Mouse (Mus musculus) intestine, embryonic 14.5 days (tissue): ENCODE data around the gene Rbm4b. TPM values are rescaled to one million over a fixed set of nuclear protein-coding genes. Genes with fewer than 3 reads are reported as not detected.
"Not testable (repeated sequence)": the region's sequence is repeated elsewhere in the genome, so short reads cannot be mapped to it uniquely, and the experiment has no call there.

ENCODE experiments used
- ATAC-seq: fragments of 200-750 bp; cut with Nextera tagmentation; replicated peaks from 2 replicates; pipeline ENCODE4 v1.8.0; 2017; ENCODE audit warnings: low read depth, moderate number of reproducible peaks, moderate TSS enrichment, moderate library complexity; ENCODE audit not compliant: low FRiP score, low TSS enrichment
- DNase-seq: peaks from one replicate; pipeline ENCODE4 v3.0.0-alpha.2; 2018; ENCODE audit warnings: low spot score
- H3K27ac ChIP-seq: fragments of 300-500 bp; sonication (generic); 2 replicates; pipeline ENCODE4 v1.5.1; 2014; ENCODE audit warnings: low read depth, mild to moderate bottlenecking, control low read depth
- H3K27me3 ChIP-seq: fragments of 300-500 bp; sonication (generic); replicated peaks from 2 replicates; pipeline ENCODE4 v1.6.1; 2014; ENCODE audit warnings: low read length, control low read depth; ENCODE audit not compliant: control insufficient read depth, insufficient read depth
- H3K36me3 ChIP-seq: fragments of 300-500 bp; sonication (generic); 2 replicates; pipeline ENCODE4 v1.6.1; 2014; ENCODE audit warnings: low read length, control low read depth; ENCODE audit not compliant: control insufficient read depth, insufficient read depth
- H3K4me1 ChIP-seq: fragments of 300-500 bp; sonication (generic); replicated peaks from 2 replicates; pipeline ENCODE4 v1.6.1; 2014; ENCODE audit warnings: low read length, control low read depth, mixed read lengths; ENCODE audit not compliant: control insufficient read depth, insufficient read depth
- H3K4me2 ChIP-seq: fragments of 300-500 bp; sonication (generic); 2 replicates; pipeline ENCODE4 v1.6.1; 2014; ENCODE audit warnings: low read length
- H3K4me3 ChIP-seq: fragments of 300-500 bp; sonication (generic); 2 replicates; pipeline ENCODE4 v1.5.1; 2014; ENCODE audit warnings: low read depth, low read length, control low read depth, mixed read lengths
- H3K9ac ChIP-seq: fragments of 300-500 bp; sonication (generic); 2 replicates; pipeline ENCODE4 v1.6.1; 2014; ENCODE audit warnings: mild to moderate bottlenecking, low read length
- H3K9me3 ChIP-seq: fragments of 300-500 bp; sonication (generic); 2 replicates; pipeline ENCODE4 v1.6.1; 2016; ENCODE audit warnings: low read length, control low read depth; ENCODE audit not compliant: control insufficient read depth
- WGBS: fragments of 180-500 bp; shearing (Covaris S2); extraction: QIAGEN DNeasy Blood & Tissue Kit; methylation state at CpG from one replicate; pipeline ENCODE4 v1.1.7; 2014; 5-methylcytosine and 5-hydroxymethylcytosine counted together
- polyA plus RNA-seq: library from polyadenylated mRNA; unstranded; fragments of >200 nt; fragmentation: Nextera tagmentation; extraction: Ambion mirVana; gene quantifications from 2 replicates; pipeline ENCODE4 v1.2.1, GENCODE M21; 2014

Gene Rbm4b
- polyA plus RNA-seq, 1 experiment from 2014 or later: 55.0 TPM

DNA sequence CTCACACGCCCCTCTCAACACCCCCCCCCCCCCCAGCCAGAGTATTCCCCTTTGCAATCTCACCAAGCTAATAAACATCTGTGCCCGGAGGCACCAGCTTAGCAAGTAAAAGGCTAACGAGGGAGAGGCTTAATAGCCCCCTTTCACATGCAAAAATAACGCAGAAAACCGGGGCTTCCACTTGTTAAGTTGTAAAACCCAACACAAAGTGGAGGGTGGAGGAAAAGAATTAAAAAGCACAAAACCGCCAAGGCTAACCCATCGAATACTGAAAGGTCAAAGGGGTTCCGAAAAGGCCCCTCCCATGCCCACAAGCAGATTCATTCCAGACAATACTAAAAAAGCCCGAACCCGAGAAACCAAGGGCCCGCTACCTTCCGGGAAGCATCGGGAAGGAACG, 54.0 kb downstream of the Rbm4b start:
- Histone ChIP-seq H3K9ac (peak overlapping the region; percentile 82), H3K36me3 (no peaks in the 10 kb centered on the region), H3K4me2 (peak overlapping the region; percentile 95), H3K4me1 (peaks cover 14% of the 10 kb centered on the region; the same call in 1 of the 2 replicates), H3K4me3 (peak overlapping the region; percentile 97), H3K27me3 (no peaks in the 10 kb centered on the region), H3K27ac (0 out of 2 replicates have a peak overlapping the region, but pooled peaks have one; percentile 94), H3K9me3 (no peaks in the 10 kb centered on the region)
- WGBS: under 1% methylated on average over 14 of the region's 14 CpGs
- DNase-seq: no peak
- ATAC-seq: no peak

- peak overlapping the region; percentile 82 for H3K9ac ChIP-seq
- no peaks in the 10 kb centered on the region for H3K36me3 ChIP-seq
- DNase-seq: no peak
- peak overlapping the region; percentile 94 for H3K27ac ChIP-seq
- H3K27me3 ChIP-seq: no peaks in the 10 kb centered on the region
- WGBS: under 1% methylated on average over 17 of the region's 17 CpGs
- H3K4me2 ChIP-seq: peak overlapping the region; percentile 95
- no peaks in the 10 kb centered on the region for H3K9me3 ChIP-seq
- H3K4me3 ChIP-seq: peak overlapping the region; percentile 97
- peaks cover 14% of the 10 kb centered on the region; the same call in 1 of the 2 replicates for H3K4me1 ChIP-seq
- ATAC-seq: no peak
Measured at GRCm38 (mm10) chr19:4810746-4811062, 54.4 kb downstream of the Rbm4b start.

DNA sequence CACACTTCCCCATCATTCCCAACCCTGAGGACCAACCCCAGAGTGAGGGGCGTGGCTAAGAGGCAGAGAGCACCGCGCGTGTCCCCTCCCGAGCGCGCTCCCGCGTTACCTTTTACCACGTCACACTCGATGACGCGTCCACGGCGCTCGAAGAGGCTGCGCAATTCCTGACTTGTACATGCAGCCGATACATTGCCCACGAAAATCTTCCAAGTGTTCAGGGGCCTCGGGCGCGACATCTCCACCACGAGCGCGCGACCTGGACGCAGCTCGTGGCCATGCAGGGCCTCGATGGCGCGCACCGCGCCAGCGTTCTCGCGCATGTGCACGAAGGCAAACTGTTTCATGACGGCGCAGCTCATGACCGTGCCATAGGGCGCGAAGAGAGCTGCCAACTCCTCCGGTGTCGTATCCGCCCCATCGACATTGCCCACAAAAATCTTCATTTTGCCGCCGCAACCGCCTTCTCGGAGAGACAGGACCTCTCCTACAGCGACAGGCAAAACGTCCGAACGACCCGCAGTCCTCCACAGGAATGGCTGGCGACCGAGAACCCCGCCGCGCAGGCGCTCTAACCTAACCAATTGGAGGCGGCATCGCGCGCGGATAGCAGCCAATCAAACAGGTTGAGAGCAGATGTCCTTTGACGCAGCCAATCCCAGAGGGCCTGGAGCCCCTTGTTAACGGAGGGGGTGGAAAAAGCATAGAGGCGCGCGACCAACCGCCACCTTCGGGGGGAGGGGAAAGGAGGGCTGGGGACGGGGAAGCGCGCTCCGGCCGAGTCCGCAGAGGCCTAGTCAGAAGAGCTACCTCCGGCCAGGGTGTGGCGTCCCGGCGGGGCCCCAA, 55.0 kb downstream of the Rbm4b start, which contains the start of the genes Gm21992 and Rbm14:
Gm21992 (minus strand) TSS at position 550 of the 846 bp plus-strand sequence.
Rbm14 (minus strand) TSS at position 572 of the 846 bp plus-strand sequence.
- H3K27ac ChIP-seq: peak within 1 kb of the TSS; percentile 94
- peak within 1 kb of the TSS; percentile 95 for H3K4me2 ChIP-seq
- DNase-seq (peak; percentile 99), ATAC-seq (peak; percentile 99)
- peaks cover 14% of the 10 kb centered on the region; the same call in 1 of the 2 replicates for H3K4me1 ChIP-seq
- WGBS: under 1% methylated on average over 83 of the region's 83 CpGs
- no peaks in the 10 kb centered on the region for H3K36me3 ChIP-seq
- no peaks in the 10 kb centered on the region for H3K27me3 ChIP-seq
- no peaks in the 10 kb centered on the region for H3K9me3 ChIP-seq
- peak within 1 kb of the TSS; percentile 97 for H3K4me3 ChIP-seq
- peak within 1 kb of the TSS; percentile 82 for H3K9ac ChIP-seq

DNA sequence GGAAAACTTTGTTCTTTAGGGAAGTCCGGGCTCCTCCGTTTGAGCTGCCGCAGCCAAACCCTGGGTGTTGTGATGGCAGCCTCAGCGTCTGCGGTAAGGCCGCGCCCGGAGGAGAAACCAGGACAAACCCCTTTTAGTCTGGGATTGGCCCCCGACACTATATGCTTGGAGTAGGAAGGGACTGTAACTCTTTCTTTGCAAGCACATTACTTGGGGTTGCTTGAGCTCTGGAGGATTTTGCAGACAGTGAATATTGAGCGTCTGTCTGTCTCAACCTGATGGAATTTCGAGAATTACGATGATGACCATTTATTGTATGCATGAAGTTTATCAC, 55.6 kb downstream of the Rbm4b start:
- Histone ChIP-seq H3K4me2 (peak overlapping the region; percentile 64), H3K4me1 (peaks cover 14% of the 10 kb centered on the region; the same call in 1 of the 2 replicates), H3K27ac (peak overlapping the region; percentile 94), H3K4me3 (peak overlapping the region; percentile 97), H3K36me3 (no peaks in the 10 kb centered on the region), H3K27me3 (no peaks in the 10 kb centered on the region), H3K9me3 (no peaks in the 10 kb centered on the region), H3K9ac (peak overlapping the region; percentile 72)
- 3% methylated on average over 12 of the region's 12 CpGs for WGBS
- no peak for DNase-seq
- peak; percentile 61 for ATAC-seq

- H3K4me2 ChIP-seq: peak overlapping the region; percentile 64
- peak overlapping the region; percentile 94 for H3K27ac ChIP-seq
- H3K4me3 ChIP-seq: peak overlapping the region; percentile 97
- not testable (repeated sequence) for H3K27me3 ChIP-seq, H3K9me3 ChIP-seq, ATAC-seq, H3K36me3 ChIP-seq
- H3K4me1 ChIP-seq: peaks cover 14% of the 10 kb centered on the region; the same call in 1 of the 2 replicates
- 74% methylated on average over 8 of the region's 8 CpGs for WGBS
- peak; percentile 52 for DNase-seq
- peak overlapping the region; percentile 72 for H3K9ac ChIP-seq
Measured at GRCm38 (mm10) chr19:4812334-4812949, 56.1 kb downstream of the Rbm4b start.

DNA sequence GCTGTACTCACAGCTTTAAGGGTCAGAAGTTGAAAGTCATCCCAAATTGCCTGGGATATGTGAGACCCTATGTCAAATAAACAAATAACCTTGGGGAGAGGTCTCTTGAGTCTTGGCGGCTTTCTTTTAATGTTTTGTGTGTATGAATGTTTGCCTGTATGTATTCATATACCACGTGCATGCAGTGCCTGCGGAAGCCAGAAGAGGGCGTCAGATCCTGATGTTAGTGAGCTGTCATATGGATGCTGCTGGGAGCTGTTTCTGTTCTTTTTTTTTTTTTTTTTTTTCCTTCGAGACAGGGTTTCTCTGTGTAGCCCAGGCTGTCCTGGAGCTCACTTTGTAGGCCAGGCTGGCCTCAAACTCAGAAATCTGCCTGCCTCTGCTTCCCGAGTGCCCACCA, 56.7 kb downstream of the Rbm4b start:
- DNase-seq: peak; percentile 61
- Histone ChIP-seq H3K4me3 (no peak overlapping the region), H3K9me3 (no peaks in the 10 kb centered on the region), H3K36me3 (no peaks in the 10 kb centered on the region), H3K4me2 (no peak overlapping the region), H3K9ac (no peak overlapping the region), H3K27me3 (no peaks in the 10 kb centered on the region), H3K4me1 (peaks cover 14% of the 10 kb centered on the region; the same call in 1 of the 2 replicates), H3K27ac (no peak overlapping the region)
- ATAC-seq: no peak
- WGBS: 84% methylated on average over 6 of the region's 6 CpGs

Other genes with a start within 250 kb of the Rbm4b start
- 8.5 and 9.7 TPM in 2 replicates for gene Pcx, start 246.0 kb upstream of the Rbm4b start, polyA plus RNA-seq
- gene Lrfn4, start 140.8 kb upstream of the Rbm4b start, polyA plus RNA-seq: 8.6 and 9.3 TPM in 2 replicates
- gene Rce1, start 130.9 kb upstream of the Rbm4b start, polyA plus RNA-seq: 75.3 and 78.6 TPM in 2 replicates
- 3.2 and 3.8 TPM in 2 replicates for gene Gm960, start 57.8 kb upstream of the Rbm4b start, polyA plus RNA-seq
- 2.1 and 2.4 TPM in 2 replicates for gene Sptbn2, start 45.3 kb upstream of the Rbm4b start, polyA plus RNA-seq
- gene Rbm4, start 37.4 kb downstream of the Rbm4b start, polyA plus RNA-seq: 59.8 and 69.8 TPM in 2 replicates
- 25.7 and 29.0 TPM in 2 replicates for gene Gm21992, start 55.1 kb downstream of the Rbm4b start, polyA plus RNA-seq
- gene Rbm14, start 55.1 kb downstream of the Rbm4b start, polyA plus RNA-seq: 77.1 and 82.3 TPM in 2 replicates
- 48.8 and 49.3 TPM in 2 replicates for gene Ccs, start 82.8 kb downstream of the Rbm4b start, polyA plus RNA-seq
- 0.17 TPM in 1 of 2 replicates, not detected in the other for gene Ccdc87, start 82.9 kb downstream of the Rbm4b start, polyA plus RNA-seq
- gene Ctsf, start 98.6 kb downstream of the Rbm4b start, polyA plus RNA-seq: 24.0 and 24.9 TPM in 2 replicates
- gene Actn3, start 121.4 kb downstream of the Rbm4b start, polyA plus RNA-seq: 0.87 and 1.4 TPM in 2 replicates
- gene Zdhhc24, start 122.2 kb downstream of the Rbm4b start, polyA plus RNA-seq: 9.7 and 10.9 TPM in 2 replicates
- gene Bbs1, start 150.1 kb downstream of the Rbm4b start, polyA plus RNA-seq: 3.2 and 5.2 TPM in 2 replicates
- 109 and 116 TPM in 2 replicates for gene Dpp3, start 171.8 kb downstream of the Rbm4b start, polyA plus RNA-seq
- 2.2 and 2.5 TPM in 2 replicates for gene Peli3, start 186.6 kb downstream of the Rbm4b start, polyA plus RNA-seq
- 119 and 127 TPM in 2 replicates for gene Mrpl11, start 205.7 kb downstream of the Rbm4b start, polyA plus RNA-seq
- gene Npas4, start 233.8 kb downstream of the Rbm4b start, polyA plus RNA-seq: 0.31 and 0.42 TPM in 2 replicates